Comparison of ENCODE assay signal across 8 mouse cellular contexts in the genomic region with DNA sequence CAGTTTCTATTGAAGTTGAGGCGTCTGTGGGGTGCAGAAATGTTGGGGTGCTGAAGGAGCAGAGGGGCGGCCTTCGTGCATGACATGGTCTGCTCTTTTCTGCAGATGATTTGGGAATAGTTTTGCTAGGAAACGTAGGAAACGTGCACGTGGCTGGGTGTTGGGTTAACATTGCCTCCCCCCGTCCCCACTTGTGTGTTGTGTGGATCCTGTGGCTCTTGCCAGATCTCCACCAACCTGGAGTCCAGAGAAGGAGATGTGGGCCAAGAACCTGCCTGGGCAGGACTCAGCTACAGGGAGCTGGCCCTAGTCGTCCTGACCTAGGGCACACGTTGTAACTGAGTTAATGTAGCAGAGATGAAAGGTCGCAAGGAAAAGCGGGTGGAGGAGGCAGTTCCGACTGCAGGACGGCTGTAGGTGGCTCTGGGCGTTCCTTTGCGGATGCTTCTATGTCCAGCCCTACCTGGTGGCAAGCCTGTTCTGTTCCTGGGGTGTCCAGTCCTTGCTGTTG.
DNase-seq lines count a peak whose midpoint lies in the region; ATAC-seq lines count a peak whose summit lies in the region.

No protein-coding gene starts in this region.

- peak overlapping the region; percentile 97 for H3K27ac ChIP-seq in heart, embryonic 13.5 days (replicated peaks)
- H3K27ac ChIP-seq in hindbrain, embryonic 10.5 days, result peak overlapping the region; percentile 99
- no peak overlapping the region for H3K27ac ChIP-seq in limb, embryonic 15.5 days
- no peak overlapping the region for H3K27ac ChIP-seq in stomach, embryonic 14.5 days (ENCODE audit: low read length)

- peak overlapping the region; percentile 92 for H3K4me2 ChIP-seq in heart, embryonic 13.5 days
- H3K4me2 ChIP-seq in limb, embryonic 15.5 days, result peak overlapping the region; percentile 99
- peak overlapping the region; percentile 99 for H3K4me2 ChIP-seq in stomach, embryonic 14.5 days (replicated peaks; ENCODE audit: low read depth, low read length)

- H3K9ac ChIP-seq in heart, embryonic 13.5 days, result peak overlapping the region; percentile 95
- no peak overlapping the region for H3K9ac ChIP-seq in limb, embryonic 15.5 days
- H3K9ac ChIP-seq in stomach, embryonic 14.5 days (replicated peaks; ENCODE audit: low read depth, low read length), result peak overlapping the region; percentile 81

- intact Hi-C loops in heart, postnatal 25 days (cut with DNase I), result loop anchor here (2.0 to 5.0 kb wide), 3 partner anchors 15 to 123 kb away; no protein-coding TSS in a partner anchor

- no peak for ATAC-seq in heart, embryonic 13.5 days (ENCODE audit: extremely low read depth, insufficient number of reproducible peaks, low FRiP score, low TSS enrichment)
- ATAC-seq in limb, embryonic 15.5 days (ENCODE audit: insufficient number of reproducible peaks, low FRiP score, low TSS enrichment, low read depth), result no peak
- no peak for ATAC-seq in stomach, embryonic 14.5 days (ENCODE audit: insufficient number of reproducible peaks, insufficient read depth, low FRiP score, low read depth)

- H3K4me1 ChIP-seq in heart, embryonic 13.5 days, result peaks cover 77% of the 10 kb centered on the region
- peaks cover 97% of the 10 kb centered on the region for H3K4me1 ChIP-seq in hindbrain, embryonic 10.5 days (replicated peaks)
- peaks cover 98% of the 10 kb centered on the region for H3K4me1 ChIP-seq in limb, embryonic 15.5 days
- peaks cover 65% of the 10 kb centered on the region for H3K4me1 ChIP-seq in stomach, embryonic 14.5 days (ENCODE audit: control insufficient read depth, insufficient read depth, low read length)

- no peaks in the 10 kb centered on the region for H3K36me3 ChIP-seq in heart, embryonic 13.5 days
- H3K36me3 ChIP-seq in hindbrain, embryonic 10.5 days, result no peaks in the 10 kb centered on the region
- no peaks in the 10 kb centered on the region for H3K36me3 ChIP-seq in limb, embryonic 15.5 days
- H3K36me3 ChIP-seq in stomach, embryonic 14.5 days (ENCODE audit: control insufficient read depth, insufficient read depth, low read length), result no peaks in the 10 kb centered on the region

- 4% methylated on average over 15 of the region's 15 CpGs for WGBS in heart, embryonic 13.5 days
- WGBS in hindbrain, embryonic 10.5 days, result 3% methylated on average over 15 of the region's 15 CpGs
- WGBS in limb, embryonic 15.5 days, result 25% methylated on average over 15 of the region's 15 CpGs
- WGBS in stomach, embryonic 14.5 days, result 19% methylated on average over 15 of the region's 15 CpGs

- H3K4me3 ChIP-seq in heart, embryonic 13.5 days, result peak overlapping the region; percentile 81
- peak overlapping the region; percentile 96 for H3K4me3 ChIP-seq in hindbrain, embryonic 10.5 days
- H3K4me3 ChIP-seq in limb, embryonic 15.5 days, result peak overlapping the region; percentile 64
- H3K4me3 ChIP-seq in stomach, embryonic 14.5 days (ENCODE audit: low read depth, low read length), result peak overlapping the region; percentile 79

- H3K9me3 ChIP-seq in heart, embryonic 13.5 days, result no peaks in the 10 kb centered on the region
- no peaks in the 10 kb centered on the region for H3K9me3 ChIP-seq in hindbrain, embryonic 10.5 days
- H3K9me3 ChIP-seq in limb, embryonic 15.5 days, result no peaks in the 10 kb centered on the region
- no peaks in the 10 kb centered on the region for H3K9me3 ChIP-seq in stomach, embryonic 14.5 days (ENCODE audit: control insufficient read depth, low read depth, low read length)

- DNase-seq in heart, postnatal 25 days (ENCODE audit: low spot score), result no peak
- peak; percentile 73 for DNase-seq in cerebellum, adult 11-12 months
- DNase-seq in hindbrain, embryonic 10.5 days (ENCODE audit: low spot score), result no peak
- no peak for DNase-seq in left cerebral cortex, adult 8-10 months (ENCODE audit: low spot score in 2 of 2)
- DNase-seq in embryo, embryonic 9.5 days (ENCODE audit: extremely low spot score), result no peak

- H3K27me3 ChIP-seq in heart, embryonic 13.5 days (replicated peaks), result no peaks in the 10 kb centered on the region
- peaks cover 59% of the 10 kb centered on the region for H3K27me3 ChIP-seq in hindbrain, embryonic 10.5 days (ENCODE audit: insufficient read depth, poor library complexity, severe bottlenecking)
- H3K27me3 ChIP-seq in limb, embryonic 15.5 days, result peaks cover 51% of the 10 kb centered on the region
- H3K27me3 ChIP-seq in stomach, embryonic 14.5 days (ENCODE audit: control insufficient read depth, insufficient read depth, low read length), result 0 out of 2 replicates have a peak, but pooled peaks cover 4% of the 10 kb centered on the region

Comparison
In these comparisons a context has a peak if more than half of its experiments do, and no peak if none do; other contexts are left out.
1. H3K27ac ChIP-seq: peak in heart, embryonic 13.5 days (single experiment) and hindbrain, embryonic 10.5 days (single experiment); none in limb, embryonic 15.5 days (single experiment) and stomach, embryonic 14.5 days (single experiment).
2. Peak in every context shown above with its lines, with median percentiles within 50 percentile points of each other: H3K4me2 ChIP-seq and H3K4me3 ChIP-seq.